Mouse (Mus musculus) kidney, adult 9 months (tissue): ENCODE data around the gene 1700012B09Rik.

Experiments
- DNase-seq: peaks from one replicate; pipeline ENCODE4 v3.0.0; 2022

1700012B09Rik gene

GRCm38 (mm10) chr9:14770803-14771471 is at the start of gene 1700012B09Rik:
Gene 1700012B09Rik, minus strand, starts transcription at chr9:14771030.
- DNase-seq, result no peak

- DNase-seq, result no peak
These were observed 39.3 kb upstream of the 1700012B09Rik start for GRCm38 (mm10) chr9:14810111-14810510.

GRCm38 (mm10) chr9:14806786-14807185 is 36.0 kb upstream of the 1700012B09Rik start:
- DNase-seq, result no peak

- DNase-seq, result no peak
These were observed 34.9 kb upstream of the 1700012B09Rik start for GRCm38 (mm10) chr9:14805714-14806113.

GRCm38 (mm10) chr9:14787356-14787755 is 16.5 kb upstream of the 1700012B09Rik start:
- DNase-seq, result no peak

GRCm38 (mm10) chr9:14784039-14785002 is 13.5 kb upstream of the 1700012B09Rik start, which contains the start of the genes Mre11a and Ankrd49:
Gene Mre11a, plus strand, starts transcription at chr9:14784654.
Gene Ankrd49, minus strand, starts transcription at chr9:14784856.
- DNase-seq, result peak; percentile 97

- no peak for DNase-seq
These were observed 7.5 kb upstream of the 1700012B09Rik start for GRCm38 (mm10) chr9:14778341-14778740.

GRCm38 (mm10) chr9:14773813-14774212 is 3.0 kb upstream of the 1700012B09Rik start:
- peak; percentile 23 for DNase-seq

- DNase-seq, result no peak
These were observed 1.2 kb upstream of the 1700012B09Rik start for GRCm38 (mm10) chr9:14772074-14772473.

- DNase-seq, result no peak
These were observed 1.0 kb downstream of the 1700012B09Rik start for GRCm38 (mm10) chr9:14769811-14770210.

GRCm38 (mm10) chr9:14764765-14765164 is 6.1 kb downstream of the 1700012B09Rik start:
- peak; percentile 50 for DNase-seq

- no peak for DNase-seq
These were observed 11.6 kb downstream of the 1700012B09Rik start for GRCm38 (mm10) chr9:14759261-14759660.

- no peak for DNase-seq
These were observed 12.2 kb downstream of the 1700012B09Rik start for GRCm38 (mm10) chr9:14758590-14758989.

GRCm38 (mm10) chr9:14754469-14754868 is 16.4 kb downstream of the 1700012B09Rik start:
- no peak for DNase-seq

GRCm38 (mm10) chr9:14753947-14754346 is 16.9 kb downstream of the 1700012B09Rik start:
- no peak for DNase-seq

- DNase-seq, result peak; percentile 56
These were observed 18.8 kb downstream of the 1700012B09Rik start, which contains the start of gene Fut4 for GRCm38 (mm10) chr9:14752001-14752522. Gene Fut4, minus strand, starts transcription at chr9:14752393.

GRCm38 (mm10) chr9:14751503-14752000 is 19.3 kb downstream of the 1700012B09Rik start:
- DNase-seq, result peak; percentile 12

- no peak for DNase-seq
These were observed 19.8 kb downstream of the 1700012B09Rik start for GRCm38 (mm10) chr9:14750901-14751502.

- DNase-seq, result no peak
These were observed 30.5 kb downstream of the 1700012B09Rik start, which contains the start of gene Piwil4 for GRCm38 (mm10) chr9:14740151-14740924. Gene Piwil4, minus strand, starts transcription at chr9:14740733.

- DNase-seq, result no peak
These were observed 31.2 kb downstream of the 1700012B09Rik start for GRCm38 (mm10) chr9:14739498-14740150.

GRCm38 (mm10) chr9:14730941-14731541 is 39.8 kb downstream of the 1700012B09Rik start:
- DNase-seq, result peak; percentile 33
